Mouse (Mus musculus): Measurements from ENCODE around the gene Tctn3.

GRCm38 (mm10) chr19:40632668-40633067 is 20.6 kb upstream of the Tctn3 start:
- TF ChIP-seq CTCF (IDR thresholded peaks at IDR 0.05) (no peak), EP300 (IDR thresholded peaks at IDR 0.05; ENCODE audit: insufficient read depth, low read depth, low read length) (no peak)
